In genomic region chr5:113735345-113736112, GRCm38 (mm10) we compare ENCODE assay signal across 8 mouse cellular contexts. TPM values are rescaled to one million over a fixed set of nuclear protein-coding genes. Genes with fewer than 3 reads are reported as not detected.
DNase-seq lines count a peak whose midpoint lies in the region; ATAC-seq and TF ChIP-seq lines count a peak whose summit lies in the region.

Gene Ficd (plus strand): TSS chr5:113735803.

- H3K36me3 ChIP-seq in megakaryocyte, embryonic 14.5 days (replicated peaks; ENCODE audit: low read length) = peaks cover 39% of the 10 kb centered on the region

- no peak for TF ChIP-seq CTCF in cortical plate, adult 2 months (IDR thresholded peaks at IDR 0.05; ENCODE audit: extremely low read depth, insufficient read depth, low read length)

- H3K27ac ChIP-seq in cortical plate, adult 2 months (ENCODE audit: insufficient read depth, low read length) = peak within 1 kb of the TSS; percentile 75

- H3K9me3 ChIP-seq in megakaryocyte, embryonic 14.5 days = no peaks in the 10 kb centered on the region

- TF ChIP-seq POLR2A in cortical plate, adult 2 months (IDR thresholded peaks at IDR 0.05; ENCODE audit: extremely low read depth, insufficient read depth, low read length) = peak; percentile 72

- no peaks in the 10 kb centered on the region; the same call in none of the 2 replicates for H3K4me1 ChIP-seq in cortical plate, adult 2 months (ENCODE audit: control insufficient read depth, insufficient read depth, low read length)
- peaks cover 38% of the 10 kb centered on the region for H3K4me1 ChIP-seq in megakaryocyte, embryonic 14.5 days

- peak; percentile 84 to 90 for DNase-seq in gastrocnemius, adult 8-10 months (ENCODE audit: low spot score in 2 of 2)
- DNase-seq in hindlimb bud, embryonic 11.5 days (ENCODE audit: extremely low spot score, low read depth, low spot score) = peak; percentile 84
- DNase-seq in left cerebral cortex, adult 8-10 months (ENCODE audit: low spot score in 2 of 2) = peak; percentile 79 to 92
- peak; percentile 96 to 97 for DNase-seq in right cerebral cortex, postnatal 10 days (ENCODE audit: low spot score in 2 of 2)
- DNase-seq in urinary bladder, postnatal 25 days (ENCODE audit: low spot score) = peak; percentile 85

- peak; percentile 97 for ATAC-seq in activated CD4-positive, CD25-positive, alpha-beta regulatory T cell, adult 4 months

- peak within 1 kb of the TSS; percentile 97 for H3K4me3 ChIP-seq in cortical plate, adult 2 months (ENCODE audit: insufficient read depth, low read length)
- H3K4me3 ChIP-seq in megakaryocyte, embryonic 14.5 days (replicated peaks) = peak within 1 kb of the TSS; percentile 100

- H3K27me3 ChIP-seq in megakaryocyte, embryonic 14.5 days (replicated peaks) = peaks cover 5% of the 10 kb centered on the region

RNA-seq across cellular contexts. Expression of gene Ficd, which starts in this region (rescaled TPM):
- 1 to 10 TPM; 3.3 to 5.2 TPM for polyA plus RNA-seq in activated CD4-positive, CD25-positive, alpha-beta regulatory T cell, adult 4 months (2017; shearing (Covaris generic))
- polyA plus RNA-seq in cortical plate, adult 2 months (2012; rRNA removed) = 8.2 and 8.5 TPM in 2 replicates
- 1 to 10 TPM; 9.6 to 9.8 (median 9.7) TPM for total RNA-seq in gastrocnemius, adult 8-10 months (2022)
- total RNA-seq in left cerebral cortex, adult 8-10 months (2022) = 10 to 100 TPM; 10.8 to 12.7 (median 12.2) TPM
- polyA plus RNA-seq in megakaryocyte, embryonic 14.5 days (2012; ENCODE audit: insufficient read depth, low replicate concordance) = 1.2 and 2.4 TPM in 2 replicates

Comparison
In these comparisons a context has a peak if more than half of its experiments do, and no peak if none do; other contexts are left out.
1. Peak in every context shown above with its lines: DNase-seq, ATAC-seq, H3K4me3 ChIP-seq and H3K27ac ChIP-seq.